Mouse (Mus musculus) c-Kit-negative CD71-positive TER-119-positive erythroid progenitor cells, embryonic 14.5 days (primary cell): ENCODE data around the gene Parp1.
"Not testable (repeated sequence)": the region's sequence is repeated elsewhere in the genome, so short reads cannot be mapped to it uniquely, and the experiment has no call there.

Experiments
- DNase-seq: peaks from one replicate; pipeline ENCODE4 v3.0.0-alpha.2; 2013; ENCODE audit warnings: low read depth, low spot score

The Parp1 gene

DNA sequence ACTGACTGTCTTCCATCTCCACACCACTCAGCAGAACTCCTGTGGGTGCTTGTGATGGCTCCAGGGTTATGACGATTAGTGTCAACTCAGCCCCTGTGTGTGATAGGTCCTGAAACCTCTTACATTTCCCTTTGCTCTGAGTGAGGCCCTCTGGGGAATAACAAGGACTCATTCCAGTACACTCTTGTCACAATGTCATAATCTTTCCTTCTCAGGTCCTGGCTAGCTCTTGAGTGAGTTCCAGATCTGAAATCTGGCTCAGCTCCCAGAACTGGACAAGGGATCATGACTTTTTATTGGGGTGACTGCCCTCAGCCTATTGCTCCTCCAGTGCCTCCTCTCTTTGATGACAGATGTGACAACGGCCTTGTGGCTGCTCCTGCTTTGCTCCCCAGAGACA is 57.4 kb downstream of the Parp1 start:
- DNase-seq, result no peak

DNA sequence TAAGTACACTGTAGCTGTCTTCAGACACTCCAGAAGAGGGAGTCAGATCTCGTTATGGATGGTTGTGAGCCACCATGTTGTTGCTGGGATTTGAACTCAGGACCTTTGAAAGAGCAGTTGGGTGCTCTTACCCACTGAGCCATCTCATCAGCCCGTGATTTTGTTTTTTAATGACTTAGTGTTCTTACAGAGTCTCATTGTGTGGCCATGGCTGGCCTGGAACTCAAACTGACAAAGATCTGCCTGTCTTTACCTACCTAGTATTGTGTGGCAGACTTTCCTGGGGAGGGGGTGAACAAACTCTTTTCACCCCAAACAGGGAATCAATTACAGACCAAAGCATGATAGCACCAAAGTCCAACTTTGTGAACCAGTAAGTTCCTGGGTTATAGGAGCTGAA is 69.1 kb downstream of the Parp1 start:
- DNase-seq, result not testable (repeated sequence)

DNA sequence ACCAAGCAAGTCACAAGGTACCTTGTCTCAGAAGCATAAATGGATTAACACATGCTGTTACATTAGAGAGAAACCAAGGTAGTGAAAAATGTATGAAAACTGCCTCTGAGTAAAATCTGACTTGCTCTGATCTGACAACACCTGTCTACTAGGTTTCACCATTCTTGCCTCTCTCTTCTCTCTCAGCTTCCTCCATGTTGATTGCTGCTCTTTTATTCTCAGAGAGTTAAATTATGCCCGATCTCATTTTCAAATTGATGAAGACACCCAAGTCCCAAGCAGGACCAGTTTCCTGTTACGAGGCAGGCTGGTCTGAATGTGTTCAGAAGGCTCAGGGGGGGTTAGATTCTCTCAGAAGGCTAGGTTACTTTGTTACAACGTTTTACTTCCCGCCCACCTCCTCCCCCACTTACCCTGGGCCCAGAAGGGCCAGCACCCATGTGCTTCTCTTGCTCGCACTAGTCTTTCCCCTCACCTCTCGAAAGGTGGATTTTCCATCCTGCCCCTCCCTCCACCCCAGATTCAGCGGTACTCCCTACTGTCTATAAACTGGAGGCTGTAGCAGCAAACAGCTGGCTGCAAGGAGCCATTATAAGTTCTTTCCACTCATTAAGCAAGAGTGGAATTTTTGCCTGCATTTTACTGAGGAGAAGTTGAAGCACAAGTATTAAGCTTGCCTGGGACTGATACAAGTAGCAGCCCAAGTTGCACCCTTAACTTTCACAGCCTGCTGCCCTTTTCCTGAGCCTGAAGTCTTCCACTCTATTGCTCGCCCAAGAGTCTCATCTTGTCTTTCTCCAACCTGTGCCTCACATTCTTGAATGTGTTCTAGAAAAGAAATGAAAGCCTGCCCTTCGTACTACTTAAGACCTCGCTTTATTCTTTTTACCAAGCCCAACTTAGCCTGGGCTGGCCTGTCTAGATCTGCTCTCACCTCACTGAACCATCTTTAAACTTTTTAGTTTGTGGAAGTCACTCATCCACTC is 71.0 kb downstream of the Parp1 start:
- DNase-seq, result no peak

DNA sequence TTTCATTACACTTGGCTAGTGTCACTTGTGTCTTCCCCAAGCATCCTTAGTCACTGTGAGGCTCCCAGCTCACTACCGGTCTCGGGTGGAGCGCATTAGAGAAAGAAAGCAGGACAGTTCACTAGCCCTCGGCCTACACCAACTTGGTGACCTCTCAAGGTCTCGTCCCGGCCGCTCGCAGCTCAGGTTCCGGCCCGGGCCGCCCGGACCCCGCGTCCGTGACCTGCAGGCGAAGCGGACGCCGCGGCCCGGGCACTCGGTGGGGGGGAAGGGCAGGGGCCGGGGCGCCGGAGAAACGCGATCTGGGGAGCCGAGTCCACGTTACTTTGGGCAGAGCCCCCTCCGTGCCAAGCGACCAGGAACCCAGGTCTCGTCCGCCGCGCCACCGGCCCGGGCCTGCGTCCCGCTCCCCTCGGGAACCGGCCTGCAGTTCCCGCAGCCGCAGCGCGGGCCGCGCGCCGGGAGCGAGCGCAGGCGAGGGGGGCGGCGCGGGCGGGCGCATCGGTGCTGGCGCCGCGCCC is 71.9 kb downstream of the Parp1 start:
- peak; percentile 47 for DNase-seq

DNA sequence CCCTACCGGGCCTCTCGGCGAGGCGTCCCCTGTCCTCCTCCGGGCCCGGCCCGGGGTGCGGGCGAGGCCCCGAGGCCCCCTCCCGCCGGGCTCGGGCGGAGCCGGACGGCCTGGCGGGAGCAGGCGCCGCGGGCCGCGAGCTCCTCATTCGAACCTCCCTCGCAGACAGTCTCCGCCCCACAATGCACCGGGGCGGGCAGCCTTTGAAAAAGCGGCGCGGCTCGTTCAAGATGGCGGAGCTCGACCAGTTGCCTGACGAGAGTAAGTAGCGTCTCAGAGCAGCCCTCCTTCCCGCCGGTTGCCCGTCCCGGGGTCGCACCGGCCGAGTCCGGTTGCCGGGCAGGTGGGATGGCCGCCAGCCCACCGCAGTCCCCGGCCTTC is 72.4 kb downstream of the Parp1 start, which contains the start of gene Lin9:
Gene Lin9 (plus strand): TSS at position 14 of the 381 bp plus-strand sequence.
- peak; percentile 89 for DNase-seq

DNA sequence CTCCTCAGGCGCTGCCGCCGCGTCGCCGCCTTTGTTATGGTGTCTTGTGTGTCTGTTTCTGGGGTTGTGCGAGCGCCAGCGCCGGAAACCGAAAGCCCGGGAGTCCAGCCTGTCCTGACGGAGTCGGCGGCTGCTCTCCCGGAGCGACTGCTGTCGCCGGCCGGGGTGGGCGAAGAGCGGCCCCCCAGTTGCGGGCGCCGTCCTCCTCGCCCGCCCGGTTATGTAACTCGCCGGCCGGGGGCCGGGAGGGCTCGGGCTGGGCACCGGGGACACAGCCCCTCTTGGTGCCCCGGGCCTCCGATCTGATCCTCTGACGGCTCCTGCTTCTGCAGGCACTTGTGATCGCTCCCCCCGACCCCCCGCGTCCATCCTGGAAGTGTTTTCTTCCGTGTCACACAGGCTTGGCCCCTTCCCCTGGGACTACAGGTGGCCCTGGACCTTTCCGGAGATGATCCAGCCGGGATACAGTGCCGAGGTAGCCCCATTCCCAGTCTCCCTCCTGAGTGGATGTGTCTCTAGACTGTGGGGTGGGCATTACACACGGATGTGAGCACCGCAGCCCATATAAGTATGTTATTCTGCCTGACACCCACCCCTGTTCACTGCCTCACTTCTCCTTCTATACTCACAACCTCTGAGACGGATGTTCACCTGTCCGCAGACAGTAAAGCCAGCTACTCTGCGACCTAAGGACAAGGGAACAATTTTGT is 72.9 kb downstream of the Parp1 start:
- peak; percentile 12 for DNase-seq

DNA sequence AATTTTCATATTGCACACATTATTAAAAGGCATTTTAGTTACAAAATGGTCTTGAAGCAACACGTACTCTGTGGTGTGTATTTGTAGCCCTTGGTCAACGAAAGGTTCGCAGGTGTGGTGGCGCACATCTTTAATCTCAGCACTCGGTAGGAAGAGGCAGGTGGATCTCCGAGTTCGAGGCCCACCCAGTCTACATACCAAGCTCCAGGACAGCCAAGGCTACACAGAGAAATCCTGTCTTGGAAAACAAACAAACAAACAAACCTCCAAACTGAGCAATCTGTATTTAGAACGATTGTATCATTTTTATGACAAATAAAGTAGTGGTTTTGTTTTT is 73.5 kb downstream of the Parp1 start:
- peak; percentile 13 for DNase-seq
